Mouse (Mus musculus) heart, adult 2 months (tissue): Measurements from ENCODE around the gene Cd80. TPM values are rescaled to one million over a fixed set of nuclear protein-coding genes. Genes with fewer than 3 reads are reported as not detected.

Experiments
- DNase-seq, 2 experiments: peaks; one replicate each; pipeline ENCODE4 v3.0.0; 2021
- H3K27ac ChIP-seq: fragments of 200-600 bp; 2 replicates; pipeline ENCODE4 v1.8.1; 2022
- H3K27me3 ChIP-seq: fragments of 200-500 bp; 2 replicates; pipeline ENCODE4 v1.6.1; 2012; ENCODE audit warnings: mild to moderate bottlenecking, low read length, inconsistent platforms, mixed read lengths; ENCODE audit not compliant: control insufficient read depth, insufficient read depth
- H3K36me3 ChIP-seq: fragments of 200-500 bp; 2 replicates; pipeline ENCODE4 v1.6.1; 2012; ENCODE audit warnings: low read length, inconsistent platforms; ENCODE audit not compliant: control insufficient read depth, insufficient read depth
- H3K4me1 ChIP-seq: fragments of 200-500 bp; 2 replicates; pipeline ENCODE4 v1.6.1; 2011; ENCODE audit warnings: low read length; ENCODE audit not compliant: control insufficient read depth, insufficient read depth
- H3K4me3 ChIP-seq: fragments of 200-600 bp; 2 replicates; pipeline ENCODE4 v1.8.1; 2022
- H3K79me2 ChIP-seq: fragments of 200-500 bp; replicated peaks from 2 replicates; pipeline ENCODE4 v1.6.1; 2012; ENCODE audit warnings: mild to moderate bottlenecking, inconsistent platforms, low read length, moderate library complexity, mixed read lengths; ENCODE audit not compliant: control insufficient read depth, insufficient read depth
- H3K9ac ChIP-seq: fragments of 200-500 bp; 2 replicates; pipeline ENCODE4 v1.6.1; 2012; ENCODE audit warnings: low read depth, mild to moderate bottlenecking, control low read depth, inconsistent platforms, low read length, mixed read lengths
- CTCF ChIP-seq: fragments of 200-600 bp; IDR thresholded peaks from 2 replicates; pipeline ENCODE4 v1.8.1; 2022; ENCODE audit warnings: antibody characterized with exemption, mild to moderate bottlenecking, moderate library complexity
- EP300 ChIP-seq: fragments of 200-500 bp; IDR thresholded peaks from 2 replicates; pipeline ENCODE4 v1.6.1; 2011; ENCODE audit warnings: low read depth, low read length, control low read depth; ENCODE audit not compliant: insufficient read depth
- POLR2A ChIP-seq: fragments of 200-500 bp; IDR thresholded peaks from 2 replicates; pipeline ENCODE4 v1.6.1; 2011; ENCODE audit warnings: mild to moderate bottlenecking, low read depth, low read length, control low read depth; ENCODE audit not compliant: insufficient read depth
- WGBS: fragments of 180-500 bp; shearing (Covaris S2); methylation state at CpG from one replicate; pipeline ENCODE4 v1.1.7; 2018; 5-methylcytosine and 5-hydroxymethylcytosine counted together
- intact Hi-C: fragments of 180-260 bp; cut with DNase I; formaldehyde crosslinking; loops from one replicate; pipeline ENCODE4 v1.15.1; 2025
- polyA plus RNA-seq: library from polyadenylated mRNA; depleted of rRNA; stranded (reverse); fragments of >200 nt; gene quantifications from 2 replicates; pipeline ENCODE4 v1.2.3, GENCODE M21; 2012
- total RNA-seq, 2 experiments: library from RNA; stranded (reverse); gene quantifications; 2 replicates each; pipeline ENCODE4 v1.2.3; 2021

Cd80 gene
- total and polyA plus RNA-seq, 3 experiments, result 0.59 to 0.89 (median 0.86) TPM

- Histone ChIP-seq H3K4me1 (no peaks in the 10 kb centered on the region; the same call in 1 of the 2 replicates), H3K27ac (peak overlapping the region; percentile 97), H3K36me3 (no peaks in the 10 kb centered on the region), H3K79me2 (no peaks in the 10 kb centered on the region), H3K9ac (peak overlapping the region; percentile 82), H3K4me3 (peak overlapping the region; percentile 85), H3K27me3 (no peaks in the 10 kb centered on the region)
- DNase-seq, result no peak
- WGBS, result 42% methylated on average over 12 of the region's 12 CpGs
- TF ChIP-seq POLR2A, result no peak
- no peak for TF ChIP-seq EP300
- no peak for TF ChIP-seq CTCF
- intact Hi-C loops, result loop anchor here (1.0 to 2.0 kb wide), 3 partner anchors 19 to 104 kb away; partner anchors contain the start of genes Gm21987 and Pla1a
These were observed 3.7 kb upstream of the Cd80 start for GRCm38 (mm10) chr16:38451421-38452205.

GRCm38 (mm10) chr16:38452442-38453202 is 2.7 kb upstream of the Cd80 start, which contains the start of gene Adprh:
Adprh (minus strand) TSS chr16:38452703.
- intact Hi-C loops, result loop anchor here (1.0 to 2.0 kb wide), 3 partner anchors 20 to 105 kb away; partner anchors contain the start of genes Gm21987 and Pla1a
- no peaks in the 10 kb centered on the region; the same call in 1 of the 2 replicates for H3K4me1 ChIP-seq
- peak; percentile 96 to 97 for DNase-seq
- peak within 1 kb of the TSS; percentile 98 for H3K9ac ChIP-seq
- peak within 1 kb of the TSS; percentile 85 for H3K4me3 ChIP-seq
- TF ChIP-seq CTCF (peak; percentile 25), EP300 (0 out of 2 replicates have a peak, but pooled peaks have one; percentile 13), POLR2A (peak; percentile 96)
- no peaks in the 10 kb centered on the region for H3K36me3 ChIP-seq
- H3K27ac ChIP-seq, result peak within 1 kb of the TSS; percentile 97
- no peaks in the 10 kb centered on the region for H3K79me2 ChIP-seq
- no peaks in the 10 kb centered on the region for H3K27me3 ChIP-seq
- under 1% methylated on average over 59 of the region's 61 CpGs for WGBS

- Histone ChIP-seq H3K9ac (peak overlapping the region; percentile 98), H3K4me3 (peak overlapping the region; percentile 85), H3K79me2 (no peaks in the 10 kb centered on the region), H3K27me3 (no peaks in the 10 kb centered on the region), H3K4me1 (no peaks in the 10 kb centered on the region; the same call in 1 of the 2 replicates), H3K36me3 (no peaks in the 10 kb centered on the region), H3K27ac (peak overlapping the region; percentile 97)
- WGBS, result 31% methylated on average over 3 of the region's 3 CpGs
- intact Hi-C loops, result loop anchor here (2.0 kb wide), 2 partner anchors 20 to 24 kb away; partner anchors contain the start of gene Pla1a
- TF ChIP-seq CTCF (no peak), EP300 (no peak), POLR2A (no peak)
- no peak for DNase-seq
These were observed 2.2 kb upstream of the Cd80 start for GRCm38 (mm10) chr16:38453203-38453553.

- 89% methylated on average over 4 of the region's 4 CpGs for WGBS
- Histone ChIP-seq H3K36me3 (no peaks in the 10 kb centered on the region), H3K79me2 (no peaks in the 10 kb centered on the region), H3K4me3 (no peak overlapping the region), H3K27me3 (no peaks in the 10 kb centered on the region), H3K9ac (no peak overlapping the region), H3K27ac (no peak overlapping the region), H3K4me1 (no peaks in the 10 kb centered on the region; the same call in 1 of the 2 replicates)
- DNase-seq, result no peak
- TF ChIP-seq CTCF (no peak), EP300 (no peak), POLR2A (no peak)
- intact Hi-C loops, result loop anchor here (2.0 kb wide), 2 partner anchors 21 to 23 kb away; partner anchors contain the start of gene Pla1a
These were observed 1.4 kb upstream of the Cd80 start for GRCm38 (mm10) chr16:38453952-38454351.

GRCm38 (mm10) chr16:38454533-38455254 is 667 bp upstream of the Cd80 start:
- intact Hi-C loops, result no loop called here
- Histone ChIP-seq H3K36me3 (no peaks in the 10 kb centered on the region), H3K4me3 (no peak overlapping the region), H3K27me3 (no peaks in the 10 kb centered on the region), H3K27ac (no peak overlapping the region), H3K9ac (no peak overlapping the region), H3K4me1 (no peaks in the 10 kb centered on the region; the same call in 1 of the 2 replicates), H3K79me2 (no peaks in the 10 kb centered on the region)
- no peak for DNase-seq
- TF ChIP-seq CTCF (no peak), EP300 (no peak), POLR2A (no peak)
- WGBS, result 78% methylated on average over 11 of the region's 11 CpGs
